Mouse (Mus musculus) midbrain, embryonic 11.5 days (tissue): ENCODE data around the gene Bcl7a. TPM values are rescaled to one million over a fixed set of nuclear protein-coding genes. Genes with fewer than 3 reads are reported as not detected.

Experiments
- ATAC-seq: fragments of 200-750 bp; cut with Nextera tagmentation; 2 replicates; pipeline ENCODE4 v1.8.0; 2017; ENCODE audit warnings: moderate TSS enrichment, moderate library complexity; ENCODE audit not compliant: low FRiP score
- DNase-seq: peaks from one replicate; pipeline ENCODE4 v3.0.0; 2015; ENCODE audit warnings: low spot score; ENCODE audit errors: missing footprints
- H3K27ac ChIP-seq: fragments of 300-500 bp; sonication (generic); 2 replicates; pipeline ENCODE4 v1.5.1; 2014; ENCODE audit warnings: low read depth, low read length
- H3K27me3 ChIP-seq: fragments of 300-500 bp; sonication (generic); 2 replicates; pipeline ENCODE4 v1.6.1; 2014; ENCODE audit warnings: mild to moderate bottlenecking, low read length, moderate library complexity, mixed read lengths; ENCODE audit not compliant: control insufficient read depth, insufficient read depth
- H3K36me3 ChIP-seq: fragments of 300-500 bp; sonication (generic); 2 replicates; pipeline ENCODE4 v1.6.1; 2014; ENCODE audit warnings: mild to moderate bottlenecking, low read length, moderate library complexity, mixed read lengths; ENCODE audit not compliant: control insufficient read depth, insufficient read depth
- H3K4me1 ChIP-seq: fragments of 300-500 bp; sonication (generic); 2 replicates; pipeline ENCODE4 v1.6.1; 2014; ENCODE audit warnings: low read length; ENCODE audit not compliant: control insufficient read depth, insufficient read depth
- H3K4me2 ChIP-seq: fragments of 300-500 bp; sonication (generic); 2 replicates; pipeline ENCODE4 v1.6.1; 2014; ENCODE audit warnings: mild to moderate bottlenecking, moderate library complexity
- H3K4me3 ChIP-seq: fragments of 300-500 bp; sonication (generic); 2 replicates; pipeline ENCODE4 v1.5.1; 2014; ENCODE audit warnings: low read depth, low read length
- H3K9ac ChIP-seq: fragments of 300-500 bp; sonication (generic); 2 replicates; pipeline ENCODE4 v1.6.1; 2014; ENCODE audit warnings: low read length
- H3K9me3 ChIP-seq: fragments of 300-500 bp; sonication (generic); 2 replicates; pipeline ENCODE4 v1.6.1; 2016; ENCODE audit warnings: low read length; ENCODE audit not compliant: control insufficient read depth
- WGBS: fragments of 180-500 bp; shearing (Covaris S2); extraction: QIAGEN DNeasy Blood & Tissue Kit; methylation state at CpG from one replicate; pipeline ENCODE4 v1.1.7; 2014; 5-methylcytosine and 5-hydroxymethylcytosine counted together
- polyA plus RNA-seq: library from polyadenylated mRNA; unstranded; fragments of >200 nt; fragmentation: Nextera tagmentation; extraction: Ambion mirVana; gene quantifications from 2 replicates; pipeline ENCODE4 v1.2.1, GENCODE M21; 2014

The Bcl7a gene
- polyA plus RNA-seq, 1 experiment from 2014 or later, result 45.3 TPM

GRCm38 (mm10) chr5:123397786-123398185 is 54.2 kb downstream of the Bcl7a start:
- H3K36me3 ChIP-seq, result no peaks in the 10 kb centered on the region
- no peak for ATAC-seq
- 84% methylated on average over 11 of the region's 11 CpGs for WGBS
- no peak for DNase-seq
- no peaks in the 10 kb centered on the region for H3K9me3 ChIP-seq
- peaks cover 22% of the 10 kb centered on the region for H3K4me1 ChIP-seq
- H3K9ac ChIP-seq, result no peak overlapping the region
- H3K4me2 ChIP-seq, result no peak overlapping the region
- H3K27me3 ChIP-seq, result no peaks in the 10 kb centered on the region
- no peak overlapping the region for H3K27ac ChIP-seq
- H3K4me3 ChIP-seq, result no peak overlapping the region

- 95% methylated on average over 4 of the region's 4 CpGs for WGBS
- H3K36me3 ChIP-seq, result no peaks in the 10 kb centered on the region
- no peak overlapping the region for H3K4me2 ChIP-seq
Observed at GRCm38 (mm10) chr5:123398856-123399498, 55.3 kb downstream of the Bcl7a start.

GRCm38 (mm10) chr5:123404480-123404879 is 60.8 kb downstream of the Bcl7a start:
- WGBS, result 93% methylated on average over 3 of the region's 3 CpGs

More at GRCm38 (mm10) chr5:123398856-123399498, 55.3 kb downstream of the Bcl7a start:
- ATAC-seq (no peak), DNase-seq (no peak)
- Histone ChIP-seq H3K9me3 (no peaks in the 10 kb centered on the region), H3K9ac (no peak overlapping the region), H3K4me1 (peaks cover 20% of the 10 kb centered on the region), H3K27me3 (no peaks in the 10 kb centered on the region), H3K4me3 (no peak overlapping the region), H3K27ac (no peak overlapping the region)

GRCm38 (mm10) chr5:123406952-123407351 is 63.3 kb downstream of the Bcl7a start:
- WGBS, result 55% methylated on average over 2 of the region's 2 CpGs
- ATAC-seq, result no peak
- Histone ChIP-seq H3K9ac (no peak overlapping the region), H3K27me3 (no peaks in the 10 kb centered on the region), H3K9me3 (no peaks in the 10 kb centered on the region), H3K4me2 (no peak overlapping the region), H3K4me1 (no peaks in the 10 kb centered on the region), H3K4me3 (no peak overlapping the region), H3K27ac (no peak overlapping the region), H3K36me3 (0 out of 2 replicates have a peak, but pooled peaks cover 2% of the 10 kb centered on the region)
- no peak for DNase-seq

More at GRCm38 (mm10) chr5:123404480-123404879, 60.8 kb downstream of the Bcl7a start:
- H3K27me3 ChIP-seq, result no peaks in the 10 kb centered on the region
- no peak overlapping the region for H3K9ac ChIP-seq
- ATAC-seq (no peak), DNase-seq (no peak)
- no peaks in the 10 kb centered on the region for H3K4me1 ChIP-seq
- no peaks in the 10 kb centered on the region for H3K36me3 ChIP-seq
- no peaks in the 10 kb centered on the region for H3K9me3 ChIP-seq
- no peak overlapping the region for H3K27ac ChIP-seq
- no peak overlapping the region for H3K4me2 ChIP-seq
- no peak overlapping the region for H3K4me3 ChIP-seq

GRCm38 (mm10) chr5:123408176-123408575 is 64.5 kb downstream of the Bcl7a start:
- 56% methylated on average over 3 of the region's 3 CpGs for WGBS
- H3K4me1 ChIP-seq, result no peaks in the 10 kb centered on the region
- ATAC-seq (no peak), DNase-seq (no peak)
- no peak overlapping the region for H3K4me3 ChIP-seq
- H3K4me2 ChIP-seq, result no peak overlapping the region
- H3K9me3 ChIP-seq, result no peaks in the 10 kb centered on the region
- 0 out of 2 replicates have a peak, but pooled peaks cover 2% of the 10 kb centered on the region for H3K36me3 ChIP-seq
- H3K27me3 ChIP-seq, result no peaks in the 10 kb centered on the region
- no peak overlapping the region for H3K9ac ChIP-seq
- no peak overlapping the region for H3K27ac ChIP-seq

GRCm38 (mm10) chr5:123412193-123412592 is 68.6 kb downstream of the Bcl7a start:
- DNase-seq, result no peak
- H3K27ac ChIP-seq, result no peak overlapping the region
- H3K36me3 ChIP-seq, result 0 out of 2 replicates have a peak, but pooled peaks cover 2% of the 10 kb centered on the region
- no peaks in the 10 kb centered on the region for H3K27me3 ChIP-seq
- peaks cover 2% of the 10 kb centered on the region; the same call in 1 of the 2 replicates for H3K4me1 ChIP-seq
- no peak overlapping the region for H3K9ac ChIP-seq
- WGBS, result 93% methylated on average over 4 of the region's 4 CpGs
- no peak overlapping the region for H3K4me2 ChIP-seq
- no peaks in the 10 kb centered on the region for H3K9me3 ChIP-seq
- ATAC-seq, result no peak
- no peak overlapping the region for H3K4me3 ChIP-seq

- DNase-seq (no peak), ATAC-seq (no peak)
- whole genome bisulfite sequencing, result 95% methylated on average over 2 of the region's 2 CpGs
Observed at GRCm38 (mm10) chr5:123413866-123414363, 70.3 kb downstream of the Bcl7a start.

GRCm38 (mm10) chr5:123416149-123416548 is 72.5 kb downstream of the Bcl7a start:
- ATAC-seq, result no peak

More at GRCm38 (mm10) chr5:123413866-123414363, 70.3 kb downstream of the Bcl7a start:
- H3K27ac ChIP-seq, result no peak overlapping the region
- H3K27me3 ChIP-seq, result no peaks in the 10 kb centered on the region
- H3K4me3 ChIP-seq, result no peak overlapping the region
- H3K36me3 ChIP-seq, result 0 out of 2 replicates have a peak, but pooled peaks cover 2% of the 10 kb centered on the region
- peaks cover 2% of the 10 kb centered on the region; the same call in 1 of the 2 replicates for H3K4me1 ChIP-seq
- H3K4me2 ChIP-seq, result no peak overlapping the region
- H3K9me3 ChIP-seq, result no peaks in the 10 kb centered on the region
- H3K9ac ChIP-seq, result no peak overlapping the region

More at GRCm38 (mm10) chr5:123416149-123416548, 72.5 kb downstream of the Bcl7a start:
- H3K9me3 ChIP-seq, result no peaks in the 10 kb centered on the region
- H3K27ac ChIP-seq, result no peak overlapping the region
- no peak overlapping the region for H3K4me3 ChIP-seq
- no peak overlapping the region for H3K9ac ChIP-seq
- DNase-seq, result no peak
- H3K27me3 ChIP-seq, result no peaks in the 10 kb centered on the region
- H3K36me3 ChIP-seq, result no peaks in the 10 kb centered on the region
- no peak overlapping the region for H3K4me2 ChIP-seq
- WGBS, result 87% methylated on average over 3 of the region's 3 CpGs
- peaks cover 7% of the 10 kb centered on the region; the same call in 1 of the 2 replicates for H3K4me1 ChIP-seq
